Mouse (Mus musculus) myocyte (in vitro differentiated cells): Measurements from ENCODE around the gene Cpa2.

Source experiments
- CEBPB ChIP-seq: IDR thresholded peaks from 2 replicates; pipeline ENCODE4 v1.6.1; 2011; ENCODE audit warnings: mild to moderate bottlenecking, moderate library complexity; ENCODE audit not compliant: poor library complexity, insufficient read depth, severe bottlenecking
- E2F4 ChIP-seq: IDR thresholded peaks from one replicate; pipeline ENCODE4 v1.6.1; 2011; ENCODE audit warnings: mild to moderate bottlenecking, control low read depth, moderate library complexity; ENCODE audit not compliant: insufficient read depth
- MAX ChIP-seq: IDR thresholded peaks from one replicate; pipeline ENCODE4 v1.6.1; 2011; ENCODE audit warnings: low read depth, mild to moderate bottlenecking, control low read depth
- MYOG ChIP-seq, 3 experiments: IDR thresholded peaks; one replicate each; pipeline ENCODE4 v1.6.1; 2011; ENCODE audit warnings: control low read depth in 2 of 3, low read depth in 2 of 3, mild to moderate bottlenecking in 2 of 3; ENCODE audit not compliant: insufficient read length in 2 of 3, control insufficient read depth in 1 of 3, insufficient read depth in 1 of 3
- POLR2A ChIP-seq: IDR thresholded peaks from one replicate; pipeline ENCODE4 v1.6.1; 2011; ENCODE audit warnings: low read depth, mild to moderate bottlenecking, control low read depth, moderate library complexity; ENCODE audit not compliant: insufficient read length
- SRF ChIP-seq: IDR thresholded peaks from one replicate; pipeline ENCODE4 v1.6.1; 2011; ENCODE audit warnings: low read depth; ENCODE audit not compliant: control insufficient read depth, insufficient read length
- TCF12 ChIP-seq: IDR thresholded peaks from one replicate; pipeline ENCODE4 v1.6.1; 2011; ENCODE audit warnings: mild to moderate bottlenecking, control low read depth; ENCODE audit not compliant: poor library complexity, insufficient read depth, severe bottlenecking
- TCF3 ChIP-seq: IDR thresholded peaks from one replicate; pipeline ENCODE4 v1.6.1; 2011; ENCODE audit warnings: low read depth, control low read depth; ENCODE audit not compliant: insufficient read length

DNA sequence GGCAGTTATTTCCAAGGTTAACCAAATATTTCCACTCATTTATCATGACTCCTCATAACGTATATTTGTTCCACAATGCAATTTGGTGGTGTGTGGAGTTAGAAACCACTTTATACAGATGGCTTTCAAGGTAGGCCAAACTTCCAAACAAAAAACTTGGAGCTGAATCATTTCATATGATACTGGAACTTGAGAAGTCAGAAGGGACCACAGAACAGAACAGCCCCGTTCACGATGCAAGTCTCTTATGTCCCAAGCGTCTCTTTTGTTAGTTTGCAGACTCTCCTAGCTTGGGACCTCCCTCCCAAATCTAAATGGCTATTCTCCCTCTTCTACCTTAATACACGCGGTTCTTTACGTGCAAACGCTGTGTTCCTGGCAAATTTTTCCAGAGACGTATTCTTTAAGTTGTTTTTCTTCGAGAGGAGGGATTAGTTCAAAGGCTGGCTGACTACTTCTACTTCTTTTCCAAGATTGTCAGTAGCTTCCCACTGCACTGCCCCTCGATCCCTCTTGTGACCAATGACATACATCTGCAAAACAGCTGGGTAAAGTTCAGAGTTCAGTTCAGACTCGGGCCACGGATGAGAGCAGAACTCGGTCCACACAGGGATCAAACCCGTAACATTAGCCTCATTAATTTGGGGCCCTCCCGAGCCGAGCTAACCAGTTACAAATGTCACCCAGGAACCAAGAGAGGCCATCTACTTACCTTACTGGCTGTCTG lies 35.3 kb downstream of the Cpa2 start:
- no peak for TF ChIP-seq POLR2A
- TF ChIP-seq MYOG (IDR thresholded peaks at IDR 0.05; ENCODE audit: control insufficient read depth in 1 of 3, insufficient read depth in 1 of 3, insufficient read length in 2 of 3, low read depth in 2 of 3) = no peak
- no peak for TF ChIP-seq E2F4
- TF ChIP-seq MAX = no peak
- TF ChIP-seq TCF12 = no peak
- TF ChIP-seq CEBPB = no peak
- no peak for TF ChIP-seq TCF3
- TF ChIP-seq SRF = no peak
